Mouse (Mus musculus) lung, adult 2 months (tissue): ENCODE results near the gene E030018B13Rik. TPM values are rescaled to one million over a fixed set of nuclear protein-coding genes. Genes with fewer than 3 reads are reported as not detected.

Source experiments
- DNase-seq: peaks from one replicate; pipeline ENCODE4 v3.0.0; 2022
- H3K4me1 ChIP-seq: fragments of 200-500 bp; 2 replicates; pipeline ENCODE4 v1.6.1; 2011; ENCODE audit warnings: low read length; ENCODE audit not compliant: control insufficient read depth, insufficient read depth
- H3K4me3 ChIP-seq: fragments of 200-500 bp; replicated peaks from 2 replicates; pipeline ENCODE3; 2011; ENCODE audit warnings: low read depth, mild to moderate bottlenecking, control low read depth, low read length; ENCODE audit errors: extremely low read depth
- CTCF ChIP-seq: fragments of 200-500 bp; IDR thresholded peaks from 2 replicates; pipeline ENCODE4 v1.5.1; 2011; ENCODE audit warnings: mild to moderate bottlenecking, low read length, control low read depth; ENCODE audit not compliant: insufficient read depth
- POLR2A ChIP-seq: fragments of 200-500 bp; IDR thresholded peaks from 2 replicates; pipeline ENCODE4 v1.6.1; 2011; ENCODE audit warnings: low read depth, mild to moderate bottlenecking, control low read depth, low read length, borderline replicate concordance; ENCODE audit errors: extremely low read depth
- WGBS: fragments of 180-500 bp; shearing (Covaris S2); methylation state at CpG from one replicate; pipeline ENCODE4 v1.1.7; 2018; 5-methylcytosine and 5-hydroxymethylcytosine counted together
- polyA plus RNA-seq: library from polyadenylated mRNA; depleted of rRNA; stranded (reverse); fragments of >200 nt; gene quantifications from 2 replicates; pipeline ENCODE4 v1.2.3, GENCODE M21; 2012

The E030018B13Rik gene
- polyA plus RNA-seq, 1 experiment: not detected

GRCm38 (mm10) chr7:63912234-63912810 lies 4.3 kb upstream of the E030018B13Rik start:
- peak; percentile 51 for DNase-seq
- WGBS: 12% methylated on average over 7 of the region's 7 CpGs
- Histone ChIP-seq H3K4me1 (peaks cover 84% of the 10 kb centered on the region), H3K4me3 (peak overlapping the region; percentile 4)
- TF ChIP-seq POLR2A (peak; percentile 40; the same call in 1 of the 2 replicates), CTCF (no peak)

GRCm38 (mm10) chr7:63912924-63913723 lies 3.5 kb upstream of the E030018B13Rik start:
- Histone ChIP-seq H3K4me1 (peaks cover 84% of the 10 kb centered on the region), H3K4me3 (no peak overlapping the region)
- no peak for TF ChIP-seq POLR2A
- no peak for TF ChIP-seq CTCF
- 48% methylated on average over 12 of the region's 12 CpGs for WGBS
- no peak for DNase-seq

- 29% methylated on average over 10 of the region's 10 CpGs for WGBS
- no peak overlapping the region for H3K4me3 ChIP-seq
- H3K4me1 ChIP-seq: peaks cover 86% of the 10 kb centered on the region
- TF ChIP-seq CTCF (no peak), POLR2A (peak; percentile 4; the same call in 1 of the 2 replicates)
- peak; percentile 61 for DNase-seq
Measured at GRCm38 (mm10) chr7:63913724-63914692, 2.6 kb upstream of the E030018B13Rik start.

- H3K4me3 ChIP-seq: no peak overlapping the region
- DNase-seq: no peak
- 88% methylated on average over 2 of the region's 2 CpGs for WGBS
- no peak for TF ChIP-seq CTCF
- no peak for TF ChIP-seq POLR2A
- peaks cover 95% of the 10 kb centered on the region for H3K4me1 ChIP-seq
Measured at GRCm38 (mm10) chr7:63914891-63915290, 1.8 kb upstream of the E030018B13Rik start.

GRCm38 (mm10) chr7:63917693-63918092 lies 1.0 kb downstream of the E030018B13Rik start:
- DNase-seq: no peak
- Histone ChIP-seq H3K4me1 (peaks cover 85% of the 10 kb centered on the region), H3K4me3 (no peak overlapping the region)
- TF ChIP-seq CTCF: no peak
- TF ChIP-seq POLR2A: no peak
- 25% methylated on average over 6 of the region's 6 CpGs for WGBS

GRCm38 (mm10) chr7:63918771-63919768 lies 2.4 kb downstream of the E030018B13Rik start:
- H3K4me1 ChIP-seq: peaks cover 81% of the 10 kb centered on the region
- no peak overlapping the region for H3K4me3 ChIP-seq
- peak; percentile 72 for DNase-seq
- WGBS: 46% methylated on average over 12 of the region's 12 CpGs
- TF ChIP-seq CTCF: no peak
- TF ChIP-seq POLR2A: no peak; the same call in 1 of the 2 replicates

GRCm38 (mm10) chr7:63921909-63922562 lies 5.4 kb downstream of the E030018B13Rik start:
- TF ChIP-seq POLR2A: no peak
- no peak for TF ChIP-seq CTCF
- WGBS: 30% methylated on average over 8 of the region's 8 CpGs
- H3K4me3 ChIP-seq: no peak overlapping the region
- peaks cover 73% of the 10 kb centered on the region for H3K4me1 ChIP-seq
- DNase-seq: peak; percentile 25

GRCm38 (mm10) chr7:63922571-63922970 lies 5.9 kb downstream of the E030018B13Rik start:
- Histone ChIP-seq H3K4me3 (no peak overlapping the region), H3K4me1 (peaks cover 73% of the 10 kb centered on the region)
- TF ChIP-seq CTCF (no peak), POLR2A (no peak)
- 35% methylated on average over 2 of the region's 2 CpGs for WGBS
- DNase-seq: no peak
